Mouse (Mus musculus): ENCODE data around the gene Btf3.

DNA sequence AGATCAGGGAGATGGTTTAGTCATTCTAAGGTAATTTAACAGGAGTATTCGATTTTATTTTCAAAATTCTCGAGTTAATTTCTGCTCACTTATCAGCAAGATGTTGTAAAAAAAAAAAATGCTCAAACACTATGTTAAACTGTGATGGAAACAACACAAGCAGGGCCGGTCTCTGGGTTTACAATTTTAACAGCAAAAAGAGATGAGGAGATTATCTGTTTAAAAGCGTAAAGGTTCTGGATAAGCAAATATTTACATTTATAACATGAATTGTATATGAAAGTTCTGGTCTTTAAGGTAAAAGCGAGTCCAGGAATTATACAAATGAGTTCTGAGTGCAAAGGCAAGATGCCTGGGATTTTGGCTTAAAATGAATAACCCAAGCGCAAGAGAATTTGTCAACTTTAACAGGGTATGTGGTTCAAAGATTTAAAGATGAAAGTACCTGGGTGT lies 40.2 kb upstream of the Btf3 start:
- TF ChIP-seq CTCF (IDR thresholded peaks at IDR 0.05; ENCODE audit: low read depth) (no peak), EP300 (IDR thresholded peaks at IDR 0.05; ENCODE audit: low read depth) (no peak)

Data from heart, postnatal 0 days (tissue).